Mouse (Mus musculus) hindbrain, embryonic 10.5 days (tissue): ENCODE results near the gene Ndc80. TPM values are rescaled to one million over a fixed set of nuclear protein-coding genes. Genes with fewer than 3 reads are reported as not detected.
"Not testable (repeated sequence)": the region's sequence is repeated elsewhere in the genome, so short reads cannot be mapped to it uniquely, and the experiment has no call there.

Experiments
- DNase-seq: peaks from one replicate; pipeline ENCODE4 v3.0.0-alpha.2; 2017; ENCODE audit warnings: low spot score
- H3K27ac ChIP-seq: fragments of 300-500 bp; sonication (generic); 2 replicates; pipeline ENCODE4 v1.5.1; 2016; ENCODE audit warnings: mild to moderate bottlenecking, moderate library complexity
- H3K27me3 ChIP-seq: fragments of 300-500 bp; sonication (generic); 2 replicates; pipeline ENCODE4 v1.6.1; 2016; ENCODE audit warnings: mild to moderate bottlenecking; ENCODE audit not compliant: poor library complexity, insufficient read depth, severe bottlenecking
- H3K36me3 ChIP-seq: fragments of 300-500 bp; sonication (generic); 2 replicates; pipeline ENCODE4 v1.6.1; 2016; ENCODE audit warnings: mild to moderate bottlenecking, moderate library complexity
- H3K4me1 ChIP-seq: fragments of 300-500 bp; sonication (generic); replicated peaks from 2 replicates; pipeline ENCODE4 v1.6.1; 2016; ENCODE audit warnings: mild to moderate bottlenecking
- H3K4me3 ChIP-seq: fragments of 300-500 bp; sonication (generic); 2 replicates; pipeline ENCODE4 v1.5.1; 2016; ENCODE audit warnings: mild to moderate bottlenecking, moderate library complexity
- H3K9me3 ChIP-seq: fragments of 300-500 bp; sonication (generic); 2 replicates; pipeline ENCODE4 v1.6.1; 2016; ENCODE audit warnings: mild to moderate bottlenecking, moderate library complexity
- WGBS: fragments of 180-500 bp; shearing (Covaris S2); methylation state at CpG from one replicate; pipeline ENCODE4 v1.1.7; 2016; 5-methylcytosine and 5-hydroxymethylcytosine counted together
- polyA plus RNA-seq: library from polyadenylated mRNA; unstranded; fragments of >200 nt; fragmentation: Nextera tagmentation; extraction: Ambion mirVana; gene quantifications from 2 replicates; pipeline ENCODE4 v1.2.1, GENCODE M21; 2016

Gene Ndc80
- 38.4 and 59.5 TPM in 2 replicates for polyA plus RNA-seq

DNA sequence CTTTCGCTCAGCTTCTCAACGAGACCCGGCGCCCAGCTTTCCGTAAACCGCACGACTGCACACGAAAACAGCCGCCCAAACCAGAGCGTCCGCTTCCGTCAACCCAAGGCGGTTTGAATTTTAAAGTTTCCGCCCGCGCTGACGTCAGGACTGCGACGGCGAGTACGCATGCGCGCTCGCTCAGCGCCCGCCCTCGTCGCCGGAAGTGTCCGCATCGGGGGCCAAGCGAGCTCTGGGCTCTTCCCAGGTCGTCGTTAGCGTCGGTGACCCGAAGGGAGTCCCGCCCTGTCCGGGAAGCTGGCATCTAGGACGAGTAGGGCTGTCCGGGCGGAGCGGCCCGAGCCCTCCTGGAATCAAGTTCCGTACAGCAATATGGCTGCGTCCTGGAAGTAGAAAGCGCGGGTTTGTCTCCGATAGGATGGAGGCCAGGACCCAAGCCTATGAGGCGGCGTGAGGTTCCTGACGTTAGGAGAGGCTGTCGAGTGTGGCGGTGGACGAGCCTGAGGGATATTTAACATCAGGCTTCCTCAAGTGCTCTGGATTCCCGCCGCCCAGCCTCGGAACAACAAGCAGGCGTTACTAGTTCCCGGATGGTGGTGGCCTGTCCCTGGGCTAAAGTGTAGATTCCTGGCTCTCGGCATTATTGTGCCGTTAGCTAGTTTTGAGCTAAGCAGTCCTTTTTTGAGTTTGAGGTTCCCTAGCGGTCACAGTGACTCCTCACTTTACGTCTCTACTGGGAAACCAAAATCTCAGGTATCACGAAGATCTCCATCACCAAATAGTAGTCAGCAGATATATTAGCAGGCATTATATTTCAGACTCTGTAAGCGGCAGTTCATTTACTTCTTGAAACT, at the start of gene Ndc80:
Ndc80 (minus strand) TSS at position 147 of the 854 bp plus-strand sequence.
- Histone ChIP-seq H3K27ac (peak within 1 kb of the TSS; percentile 95), H3K9me3 (no peaks in the 10 kb centered on the region), H3K27me3 (no peaks in the 10 kb centered on the region), H3K4me1 (peaks cover 23% of the 10 kb centered on the region), H3K4me3 (peak within 1 kb of the TSS; percentile 68), H3K36me3 (peaks cover 11% of the 10 kb centered on the region)
- DNase-seq: peak; percentile 95
- under 1% methylated on average over 66 of the region's 66 CpGs for WGBS

GRCm38 (mm10) chr17:71561631-71562030, 35.0 kb upstream of the Ndc80 start:
- H3K4me1 ChIP-seq: no peaks in the 10 kb centered on the region
- DNase-seq: no peak
- no peaks in the 10 kb centered on the region for H3K36me3 ChIP-seq

DNA sequence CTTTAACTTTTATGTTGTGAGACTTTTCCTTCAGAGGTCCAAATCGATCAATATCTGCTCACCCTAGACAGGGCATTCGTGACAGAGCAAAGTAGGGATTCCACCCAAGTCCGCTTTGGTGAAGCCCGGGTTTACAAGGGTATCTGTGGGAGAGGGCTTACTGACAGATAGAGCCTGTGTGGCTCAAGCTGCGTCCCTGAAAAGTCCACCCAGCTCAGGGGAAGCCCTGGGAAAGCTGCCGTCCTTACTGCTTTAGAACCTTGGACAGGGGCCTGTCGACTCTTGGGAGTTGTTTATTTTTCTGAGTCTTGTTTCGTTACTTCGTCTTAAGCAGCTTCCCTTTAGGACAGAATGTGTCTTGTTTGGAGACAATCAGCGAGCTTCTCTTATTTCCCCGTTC, 26.2 kb upstream of the Ndc80 start:
- Histone ChIP-seq H3K9me3 (no peaks in the 10 kb centered on the region), H3K27me3 (peaks cover 56% of the 10 kb centered on the region), H3K4me3 (peak overlapping the region; percentile 81), H3K36me3 (no peaks in the 10 kb centered on the region), H3K27ac (no peak overlapping the region), H3K4me1 (peaks cover 17% of the 10 kb centered on the region)
- peak; percentile 28 for DNase-seq
- WGBS: 12% methylated on average over 11 of the region's 11 CpGs

More at GRCm38 (mm10) chr17:71561631-71562030, 35.0 kb upstream of the Ndc80 start:
- H3K27me3 ChIP-seq: no peaks in the 10 kb centered on the region
- no peak overlapping the region for H3K4me3 ChIP-seq
- H3K9me3 ChIP-seq: no peaks in the 10 kb centered on the region
- no peak overlapping the region for H3K27ac ChIP-seq

DNA sequence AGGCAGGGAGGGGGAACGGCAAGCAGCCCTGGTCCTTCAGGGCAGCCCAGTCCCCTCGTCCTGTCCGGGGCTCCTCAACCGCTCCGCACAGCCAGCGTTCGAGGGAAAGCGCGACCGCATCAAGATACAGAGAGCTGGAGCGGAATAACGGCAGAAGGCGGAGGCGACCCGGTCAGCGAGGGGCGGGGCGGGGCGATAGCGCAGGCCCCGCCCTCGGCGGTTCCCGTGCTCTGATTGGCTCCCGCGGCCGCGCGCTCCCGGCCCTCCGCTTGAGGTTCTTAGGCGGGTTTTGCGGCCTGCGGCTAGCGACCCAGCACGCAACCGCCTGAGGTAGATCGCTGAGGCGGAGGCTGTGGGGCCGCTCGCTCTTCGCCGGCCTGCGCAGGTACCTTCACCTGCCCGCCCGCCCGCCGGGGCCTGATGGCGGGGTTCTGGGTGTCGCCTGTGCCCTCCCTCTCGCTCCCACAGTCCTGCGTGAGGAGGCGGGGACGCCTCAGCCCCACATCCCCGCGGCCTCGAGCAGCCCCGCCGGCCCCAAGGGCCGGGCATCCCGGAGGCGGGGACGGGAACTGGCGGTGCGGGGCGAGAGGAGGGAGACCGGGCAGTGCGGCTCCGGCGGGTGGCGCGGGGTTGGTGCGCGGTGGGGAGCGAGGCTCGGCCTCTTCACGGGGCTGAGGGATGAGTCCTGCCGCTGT, 25.2 kb upstream of the Ndc80 start, which contains the start of gene Spdya:
Spdya (plus strand) TSS at position 305 of the 695 bp plus-strand sequence.
- Histone ChIP-seq H3K27ac (peak within 1 kb of the TSS; percentile 90), H3K36me3 (no peaks in the 10 kb centered on the region), H3K4me1 (peaks cover 17% of the 10 kb centered on the region), H3K27me3 (peaks cover 56% of the 10 kb centered on the region), H3K4me3 (peak within 1 kb of the TSS; percentile 81), H3K9me3 (no peaks in the 10 kb centered on the region)
- WGBS: under 1% methylated on average over 78 of the region's 78 CpGs
- DNase-seq: peak; percentile 90

- no peaks in the 10 kb centered on the region for H3K9me3 ChIP-seq
- peak overlapping the region; percentile 90 for H3K27ac ChIP-seq
- H3K4me1 ChIP-seq: peaks cover 17% of the 10 kb centered on the region
- WGBS: 9% methylated on average over 6 of the region's 6 CpGs
- H3K36me3 ChIP-seq: no peaks in the 10 kb centered on the region
- peaks cover 56% of the 10 kb centered on the region for H3K27me3 ChIP-seq
- H3K4me3 ChIP-seq: peak overlapping the region; percentile 81
- no peak for DNase-seq
Measured at GRCm38 (mm10) chr17:71551350-71551749, 24.7 kb upstream of the Ndc80 start.

GRCm38 (mm10) chr17:71548586-71548985, 21.9 kb upstream of the Ndc80 start:
- 21% methylated on average over 1 of the region's 1 CpGs for WGBS
- peaks cover 41% of the 10 kb centered on the region for H3K27me3 ChIP-seq
- DNase-seq: no peak
- H3K27ac ChIP-seq: no peak overlapping the region
- no peaks in the 10 kb centered on the region for H3K9me3 ChIP-seq
- H3K4me1 ChIP-seq: peaks cover 17% of the 10 kb centered on the region
- no peaks in the 10 kb centered on the region for H3K36me3 ChIP-seq
- H3K4me3 ChIP-seq: no peak overlapping the region

DNA sequence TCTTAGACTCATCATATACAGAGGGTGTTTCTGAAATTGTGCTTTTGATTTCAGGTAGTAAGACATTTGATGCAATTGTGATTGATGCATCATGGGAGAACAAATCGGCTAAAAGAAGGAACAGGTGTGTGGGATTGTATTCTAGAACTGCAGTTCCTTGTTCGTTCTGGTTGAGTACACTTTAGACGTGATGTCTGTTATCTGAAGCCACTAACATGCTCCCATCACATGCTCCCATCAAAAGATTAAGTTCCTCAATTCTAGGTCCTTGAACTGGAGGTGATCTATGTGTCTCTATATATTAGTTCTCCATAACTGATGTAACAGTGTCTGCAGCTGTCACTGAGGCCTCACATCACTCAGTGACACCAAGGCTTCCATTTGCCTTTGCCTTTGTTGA, 10.5 kb upstream of the Ndc80 start:
- H3K27ac ChIP-seq: no peak overlapping the region
- no peaks in the 10 kb centered on the region for H3K36me3 ChIP-seq
- 91% methylated on average over 3 of the region's 3 CpGs for WGBS
- no peaks in the 10 kb centered on the region for H3K27me3 ChIP-seq
- DNase-seq: no peak
- no peaks in the 10 kb centered on the region for H3K9me3 ChIP-seq
- H3K4me1 ChIP-seq: no peaks in the 10 kb centered on the region
- no peak overlapping the region for H3K4me3 ChIP-seq

DNA sequence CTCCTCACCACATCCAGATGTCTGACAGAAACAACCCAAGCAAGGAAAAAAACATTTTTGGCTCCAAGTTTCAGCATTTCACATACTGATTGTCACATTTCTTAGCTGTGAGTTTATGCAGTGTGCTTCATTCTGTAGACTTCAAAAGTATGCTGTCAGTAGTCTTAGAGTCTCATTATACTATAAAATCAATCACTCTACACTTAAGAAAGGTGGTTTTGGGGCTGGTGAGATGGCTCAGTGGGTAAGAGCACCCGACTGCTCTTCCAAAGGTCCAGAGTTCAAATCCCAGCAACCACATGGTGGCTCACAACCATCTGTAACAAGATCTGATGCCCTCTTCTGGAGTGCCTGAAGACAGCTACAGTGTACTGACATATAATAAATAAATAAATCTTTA, 8.9 kb upstream of the Ndc80 start:
- H3K9me3 ChIP-seq, H3K27ac ChIP-seq, DNase-seq, H3K4me1 ChIP-seq, H3K27me3 ChIP-seq, H3K4me3 ChIP-seq, H3K36me3 ChIP-seq: not testable (repeated sequence)
- WGBS: 78% methylated on average over 1 of the region's 1 CpGs

GRCm38 (mm10) chr17:71528042-71528441, 1.4 kb upstream of the Ndc80 start:
- H3K36me3 ChIP-seq: peaks cover 3% of the 10 kb centered on the region
- H3K4me1 ChIP-seq: peaks cover 23% of the 10 kb centered on the region
- no peak overlapping the region for H3K27ac ChIP-seq
- DNase-seq: no peak
- H3K27me3 ChIP-seq: no peaks in the 10 kb centered on the region
- H3K4me3 ChIP-seq: no peak overlapping the region
- H3K9me3 ChIP-seq: no peaks in the 10 kb centered on the region

DNA sequence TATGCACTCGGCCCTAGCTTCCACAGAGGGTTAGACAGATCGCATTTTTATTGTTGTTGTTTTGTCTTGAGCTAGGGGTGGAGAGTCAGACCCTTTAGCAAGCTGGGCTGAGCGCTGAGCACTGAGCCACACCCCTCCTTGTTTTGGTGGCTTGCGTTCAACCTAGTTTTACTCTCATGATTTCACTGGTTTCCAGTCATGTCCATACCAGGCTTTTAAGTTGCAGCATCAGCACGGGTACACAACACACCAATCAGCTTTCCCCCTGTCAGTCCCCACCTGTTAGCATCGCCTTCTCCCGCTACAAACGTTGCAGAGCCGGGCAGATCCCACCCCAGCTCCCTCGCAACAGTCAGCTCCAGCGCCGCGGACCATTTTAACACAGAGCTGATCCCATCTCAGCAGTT, 352 bp downstream of the Ndc80 start:
- no peaks in the 10 kb centered on the region for H3K9me3 ChIP-seq
- no peaks in the 10 kb centered on the region for H3K27me3 ChIP-seq
- H3K4me3 ChIP-seq: peak overlapping the region; percentile 68
- H3K4me1 ChIP-seq: peaks cover 23% of the 10 kb centered on the region
- DNase-seq: no peak
- H3K36me3 ChIP-seq: peaks cover 16% of the 10 kb centered on the region
- H3K27ac ChIP-seq: peak overlapping the region; percentile 95
- 1% methylated on average over 13 of the region's 13 CpGs for WGBS

GRCm38 (mm10) chr17:71510297-71510696, 16.4 kb downstream of the Ndc80 start:
- Histone ChIP-seq H3K36me3 (peaks cover 100% of the 10 kb centered on the region), H3K27me3 (no peaks in the 10 kb centered on the region), H3K9me3 (no peaks in the 10 kb centered on the region), H3K27ac (no peak overlapping the region), H3K4me1 (no peaks in the 10 kb centered on the region), H3K4me3 (no peak overlapping the region)
- WGBS: 95% methylated on average over 11 of the region's 11 CpGs
- DNase-seq: no peak

GRCm38 (mm10) chr17:71506832-71507231, 19.8 kb downstream of the Ndc80 start:
- H3K4me1 ChIP-seq: no peaks in the 10 kb centered on the region
- H3K27ac ChIP-seq: no peak overlapping the region
- H3K36me3 ChIP-seq: peaks cover 98% of the 10 kb centered on the region
- WGBS: 93% methylated on average over 8 of the region's 8 CpGs
- no peaks in the 10 kb centered on the region for H3K27me3 ChIP-seq
- no peak for DNase-seq
- H3K9me3 ChIP-seq: no peaks in the 10 kb centered on the region
- no peak overlapping the region for H3K4me3 ChIP-seq

GRCm38 (mm10) chr17:71495784-71496183, 30.9 kb downstream of the Ndc80 start:
- DNase-seq: no peak
- no peaks in the 10 kb centered on the region for H3K4me1 ChIP-seq
- no peak overlapping the region for H3K27ac ChIP-seq
- H3K27me3 ChIP-seq: no peaks in the 10 kb centered on the region
- H3K4me3 ChIP-seq: no peak overlapping the region
- H3K36me3 ChIP-seq: peaks cover 66% of the 10 kb centered on the region
- no peaks in the 10 kb centered on the region for H3K9me3 ChIP-seq
- WGBS: 89% methylated on average over 4 of the region's 4 CpGs
